Mouse (Mus musculus) myocyte (in vitro differentiated cells): ENCODE results near the gene Cenpt.

Experiments used
- E2F4 ChIP-seq: IDR thresholded peaks from one replicate; pipeline ENCODE4 v1.6.1; 2011; ENCODE audit warnings: mild to moderate bottlenecking, control low read depth, moderate library complexity; ENCODE audit not compliant: insufficient read depth
- POLR2A ChIP-seq: IDR thresholded peaks from one replicate; pipeline ENCODE4 v1.6.1; 2011; ENCODE audit warnings: low read depth, mild to moderate bottlenecking, control low read depth, moderate library complexity; ENCODE audit not compliant: insufficient read length
- REST ChIP-seq: IDR thresholded peaks from one replicate; pipeline ENCODE4 v1.6.1; 2011; ENCODE audit warnings: mild to moderate bottlenecking, control low read depth, moderate library complexity; ENCODE audit not compliant: insufficient read depth, insufficient read length

DNA sequence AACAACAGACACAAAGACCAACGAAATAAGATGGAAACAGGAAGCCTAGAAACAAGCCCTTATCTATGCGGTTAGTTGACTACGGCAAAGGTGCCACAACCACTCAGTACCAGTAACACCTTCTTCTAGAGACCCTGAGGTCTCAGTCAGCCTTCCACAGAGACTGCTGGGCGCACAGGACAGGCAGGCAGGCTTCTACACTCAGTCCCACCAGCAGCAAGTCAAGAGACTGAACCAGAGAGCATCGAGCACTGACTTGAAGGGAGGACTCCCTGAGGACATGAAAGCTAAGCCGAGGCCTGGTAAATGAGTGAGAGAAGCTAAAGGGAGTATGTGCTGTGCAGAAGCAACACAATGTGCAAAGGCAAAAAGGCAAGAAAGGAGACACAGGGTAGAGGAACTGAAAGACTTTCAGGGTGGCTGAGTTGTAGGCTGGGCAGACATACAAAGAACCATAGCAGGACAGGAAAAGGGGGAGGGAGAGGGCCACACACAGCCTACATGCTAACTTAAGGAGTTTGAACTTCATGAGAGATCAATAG, 42.8 kb downstream of the Cenpt start:
- TF ChIP-seq REST (no peak), POLR2A (no peak), E2F4 (no peak)
